Mouse (Mus musculus) lung, embryonic 15.5 days (tissue): ENCODE results near the gene Grap. TPM values are rescaled to one million over a fixed set of nuclear protein-coding genes. Genes with fewer than 3 reads are reported as not detected.

Experiments
- ATAC-seq: fragments of 200-750 bp; cut with Nextera tagmentation; 2 replicates; pipeline ENCODE4 v1.8.0; 2017; ENCODE audit warnings: moderate number of reproducible peaks, borderline replicate concordance; ENCODE audit not compliant: low FRiP score, low TSS enrichment; ENCODE audit errors: extremely low read depth
- H3K27ac ChIP-seq: fragments of 300-500 bp; sonication (generic); 2 replicates; pipeline ENCODE4 v1.5.1; 2015; ENCODE audit warnings: moderate library complexity, mild to moderate bottlenecking, inconsistent platforms
- H3K27me3 ChIP-seq: fragments of 300-500 bp; sonication (generic); 2 replicates; pipeline ENCODE4 v1.6.1; 2015; ENCODE audit warnings: inconsistent platforms
- H3K36me3 ChIP-seq: fragments of 300-500 bp; sonication (generic); 2 replicates; pipeline ENCODE4 v1.6.1; 2015; ENCODE audit warnings: inconsistent platforms
- H3K4me1 ChIP-seq: fragments of 300-500 bp; sonication (generic); 2 replicates; pipeline ENCODE4 v1.6.1; 2015; ENCODE audit warnings: inconsistent platforms
- H3K4me2 ChIP-seq: fragments of 300-500 bp; sonication (generic); 2 replicates; pipeline ENCODE4 v1.6.1; 2015; ENCODE audit warnings: inconsistent platforms, mild to moderate bottlenecking, moderate library complexity
- H3K4me3 ChIP-seq: fragments of 300-500 bp; sonication (generic); 2 replicates; pipeline ENCODE4 v1.5.1; 2015; ENCODE audit warnings: mild to moderate bottlenecking, inconsistent platforms
- H3K9ac ChIP-seq: fragments of 300-500 bp; sonication (generic); 2 replicates; pipeline ENCODE4 v1.6.1; 2015; ENCODE audit warnings: inconsistent platforms
- H3K9me3 ChIP-seq: fragments of 300-500 bp; sonication (generic); 2 replicates; pipeline ENCODE4 v1.6.1; 2016; ENCODE audit warnings: inconsistent platforms
- WGBS: fragments of 180-500 bp; shearing (Covaris S2); methylation state at CpG from one replicate; pipeline ENCODE4 v1.1.7; 2015; 5-methylcytosine and 5-hydroxymethylcytosine counted together
- polyA plus RNA-seq: library from polyadenylated mRNA; unstranded; fragments of >200 nt; fragmentation: Nextera tagmentation; extraction: Ambion mirVana; gene quantifications from 2 replicates; pipeline ENCODE4 v1.2.1, GENCODE M21; 2015

Grap gene
- polyA plus RNA-seq, 1 experiment from 2014 or later = 42.2 TPM

- no peak for ATAC-seq
- Histone ChIP-seq H3K9ac (no peak within 1 kb of the TSS), H3K27me3 (no peaks in the 10 kb centered on the region), H3K9me3 (no peaks in the 10 kb centered on the region), H3K36me3 (no peaks in the 10 kb centered on the region), H3K4me2 (no peak within 1 kb of the TSS), H3K4me3 (no peak within 1 kb of the TSS), H3K27ac (no peak within 1 kb of the TSS), H3K4me1 (no peaks in the 10 kb centered on the region)
- 65% methylated on average over 3 of the region's 3 CpGs for WGBS
Measured at GRCm38 (mm10) chr11:61720636-61721035, 67.6 kb downstream of the Grap start, which contains the start of gene Slc5a10. Gene Slc5a10, minus strand, starts transcription at chr11:61720826.

- Histone ChIP-seq H3K9ac (no peak overlapping the region), H3K27ac (no peak overlapping the region), H3K27me3 (no peaks in the 10 kb centered on the region), H3K4me1 (no peaks in the 10 kb centered on the region), H3K4me2 (no peak overlapping the region), H3K9me3 (no peaks in the 10 kb centered on the region), H3K4me3 (no peak overlapping the region), H3K36me3 (0 out of 2 replicates have a peak, but pooled peaks cover under 1% of the 10 kb centered on the region)
- no peak for ATAC-seq
- WGBS = 69% methylated on average over 5 of the region's 5 CpGs
Measured at GRCm38 (mm10) chr11:61722077-61722476, 69.0 kb downstream of the Grap start.

Other genes starting within 250 kb of the Grap start
- 0.81 and 0.96 TPM in 2 replicates for gene Rnf112, start 199.1 kb upstream of the Grap start, polyA plus RNA-seq
- gene Mfap4, start 167.8 kb upstream of the Grap start, polyA plus RNA-seq = 1,042 and 1,148 TPM in 2 replicates
- gene Mapk7, start 158.9 kb upstream of the Grap start, polyA plus RNA-seq = 61.7 and 66.0 TPM in 2 replicates
- gene B9d1, start 148.1 kb upstream of the Grap start, polyA plus RNA-seq = 46.5 and 52.5 TPM in 2 replicates
- gene Epn2, start 73.6 kb upstream of the Grap start, polyA plus RNA-seq = 25.2 and 26.1 TPM in 2 replicates
- gene Fam83g, start 30.8 kb downstream of the Grap start, polyA plus RNA-seq = 2.3 and 2.8 TPM in 2 replicates
- not detected in 2 replicates for gene Slc5a10, start 67.6 kb downstream of the Grap start, polyA plus RNA-seq
- 31.0 and 34.0 TPM in 2 replicates for gene Prpsap2, start 108.8 kb downstream of the Grap start, polyA plus RNA-seq
- 12.0 and 12.2 TPM in 2 replicates for gene Ulk2, start 201.8 kb downstream of the Grap start, polyA plus RNA-seq